Mouse (Mus musculus): ENCODE results near the gene Clec16a. TPM values are rescaled to one million over a fixed set of nuclear protein-coding genes. Genes with fewer than 3 reads are reported as not detected.
A peak's percentile ranks its signal among the peaks of the same experiment; 100 is the strongest.

Clec16a gene
- polyA plus RNA-seq, 1 experiment = 25.2 TPM

DNA sequence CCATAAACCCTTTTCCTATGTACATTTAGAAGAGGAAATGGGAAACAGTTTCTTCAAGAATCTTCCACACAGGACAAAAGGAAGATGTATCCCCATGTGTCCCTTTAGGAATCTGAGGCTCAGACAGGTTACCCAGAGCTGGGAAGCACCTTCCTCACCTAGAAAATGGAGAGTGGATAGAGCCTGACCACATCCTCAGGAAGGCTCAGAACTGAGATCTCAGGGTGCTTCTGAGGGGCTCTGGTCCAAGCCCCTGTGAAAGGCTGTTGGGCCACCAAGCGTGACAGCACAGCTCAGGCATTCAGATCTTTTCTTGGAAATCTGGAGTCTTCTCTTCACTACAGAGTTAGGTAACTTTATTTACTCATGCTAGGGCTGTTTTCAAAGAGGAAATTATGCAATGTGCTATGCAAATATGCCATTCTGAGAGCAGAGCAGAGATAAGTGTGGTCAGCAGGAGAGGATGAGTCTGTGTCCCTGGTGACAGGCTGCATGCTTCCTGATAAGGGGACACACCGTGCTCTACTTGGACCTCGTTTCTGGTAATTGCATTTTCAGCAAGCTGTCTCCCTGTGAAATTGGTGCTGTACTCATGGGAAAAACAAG is 131.4 kb downstream of the Clec16a start:
- Histone ChIP-seq H3K27ac (ENCODE audit: control insufficient read depth, insufficient read depth, low read length) (0 out of 2 replicates have a peak overlapping the region, but pooled peaks have one; percentile 28), H3K4me3 (ENCODE audit: control insufficient read depth, insufficient read depth, low read length) (no peak overlapping the region)

GRCm38 (mm10) chr16:10682521-10682920 is 137.4 kb downstream of the Clec16a start:
- no peak for TF ChIP-seq POLR2A (IDR thresholded peaks at IDR 0.05; ENCODE audit: control insufficient read depth, extremely low read depth, insufficient read depth, low read length, poor library complexity)
- no peak for TF ChIP-seq CTCF (IDR thresholded peaks at IDR 0.05; ENCODE audit: borderline replicate concordance, control insufficient read depth, extremely low read depth, insufficient read depth, low read length, poor library complexity)
- H3K4me3 ChIP-seq (ENCODE audit: control insufficient read depth, insufficient read depth, low read length) = peak overlapping the region; percentile 37
- no peak for DNase-seq
- no peaks in the 10 kb centered on the region for H3K27me3 ChIP-seq (ENCODE audit: control insufficient read depth, insufficient read depth, low read length)
- no peaks in the 10 kb centered on the region for H3K36me3 ChIP-seq (ENCODE audit: control insufficient read depth, insufficient read depth, low read length)
- 47% methylated on average over 2 of the region's 2 CpGs for WGBS
- H3K27ac ChIP-seq (ENCODE audit: control insufficient read depth, insufficient read depth, low read length) = peak overlapping the region; percentile 95
- peaks cover 60% of the 10 kb centered on the region for H3K4me1 ChIP-seq (replicated peaks; ENCODE audit: control insufficient read depth, insufficient read depth, low read length)

More for the DNA sequence above, 131.4 kb downstream of the Clec16a start:
- H3K36me3 ChIP-seq (ENCODE audit: control insufficient read depth, insufficient read depth, low read length) = no peaks in the 10 kb centered on the region
- TF ChIP-seq CTCF (IDR thresholded peaks at IDR 0.05; ENCODE audit: borderline replicate concordance, control insufficient read depth, extremely low read depth, insufficient read depth, low read length, poor library complexity) (no peak), POLR2A (IDR thresholded peaks at IDR 0.05; ENCODE audit: control insufficient read depth, extremely low read depth, insufficient read depth, low read length, poor library complexity) (no peak)
- H3K4me1 ChIP-seq (replicated peaks; ENCODE audit: control insufficient read depth, insufficient read depth, low read length) = peaks cover 61% of the 10 kb centered on the region
- no peak for DNase-seq
- WGBS = 36% methylated on average over 3 of the region's 3 CpGs
- H3K27me3 ChIP-seq (ENCODE audit: control insufficient read depth, insufficient read depth, low read length) = no peaks in the 10 kb centered on the region

GRCm38 (mm10) chr16:10683193-10684000 is 138.3 kb downstream of the Clec16a start:
- Histone ChIP-seq H3K4me3 (ENCODE audit: control insufficient read depth, insufficient read depth, low read length) (peak overlapping the region; percentile 37), H3K27ac (ENCODE audit: control insufficient read depth, insufficient read depth, low read length) (peak overlapping the region; percentile 95), H3K4me1 (replicated peaks; ENCODE audit: control insufficient read depth, insufficient read depth, low read length) (peaks cover 63% of the 10 kb centered on the region), H3K36me3 (ENCODE audit: control insufficient read depth, insufficient read depth, low read length) (no peaks in the 10 kb centered on the region), H3K27me3 (ENCODE audit: control insufficient read depth, insufficient read depth, low read length) (no peaks in the 10 kb centered on the region)
- DNase-seq = peak; percentile 71
- TF ChIP-seq CTCF (IDR thresholded peaks at IDR 0.05; ENCODE audit: borderline replicate concordance, control insufficient read depth, extremely low read depth, insufficient read depth, low read length, poor library complexity) = no peak
- peak; percentile 50; the same call in 1 of the 2 replicates for TF ChIP-seq POLR2A (IDR thresholded peaks at IDR 0.05; ENCODE audit: control insufficient read depth, extremely low read depth, insufficient read depth, low read length, poor library complexity)
- WGBS = 6% methylated on average over 8 of the region's 8 CpGs

DNA sequence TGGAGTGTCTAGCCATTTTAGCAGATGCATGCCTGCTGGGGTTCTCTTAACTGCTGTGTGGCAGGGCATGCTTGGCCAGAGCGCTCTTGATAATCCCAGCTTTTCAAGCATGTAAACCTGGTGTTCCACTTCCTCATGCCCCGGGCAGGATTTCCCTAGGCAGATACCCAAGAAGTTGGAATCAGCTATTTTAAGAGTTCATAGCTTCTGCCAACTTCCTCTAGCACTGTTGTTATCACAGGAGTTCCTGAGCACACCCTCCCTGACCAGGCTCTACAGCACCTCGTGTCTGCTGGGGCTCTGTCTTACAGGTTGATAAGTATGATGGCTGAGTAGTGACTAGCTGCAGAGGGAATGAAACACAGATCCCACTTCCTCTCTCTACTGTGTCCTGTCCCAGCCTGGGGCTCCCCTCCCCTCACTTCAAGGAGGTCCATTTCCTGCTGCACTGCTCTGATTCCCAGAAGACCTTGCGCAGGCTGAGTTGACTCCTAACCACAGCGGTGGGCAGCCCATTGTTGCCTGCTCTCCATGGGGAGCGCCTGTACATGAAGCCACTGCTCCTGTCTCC is 144.7 kb downstream of the Clec16a start:
- H3K27ac ChIP-seq (ENCODE audit: control insufficient read depth, insufficient read depth, low read length) = peak overlapping the region; percentile 77
- no peaks in the 10 kb centered on the region for H3K27me3 ChIP-seq (ENCODE audit: control insufficient read depth, insufficient read depth, low read length)
- H3K4me1 ChIP-seq (replicated peaks; ENCODE audit: control insufficient read depth, insufficient read depth, low read length) = peaks cover 54% of the 10 kb centered on the region
- 17% methylated on average over 6 of the region's 6 CpGs for WGBS
- TF ChIP-seq CTCF (IDR thresholded peaks at IDR 0.05; ENCODE audit: borderline replicate concordance, control insufficient read depth, extremely low read depth, insufficient read depth, low read length, poor library complexity) (no peak), POLR2A (IDR thresholded peaks at IDR 0.05; ENCODE audit: control insufficient read depth, extremely low read depth, insufficient read depth, low read length, poor library complexity) (peak; percentile 61; the same call in 1 of the 2 replicates)
- no peaks in the 10 kb centered on the region for H3K36me3 ChIP-seq (ENCODE audit: control insufficient read depth, insufficient read depth, low read length)
- DNase-seq = peak; percentile 84
- H3K4me3 ChIP-seq (ENCODE audit: control insufficient read depth, insufficient read depth, low read length) = no peak overlapping the region

- Histone ChIP-seq H3K27me3 (ENCODE audit: control insufficient read depth, insufficient read depth, low read length) (no peaks in the 10 kb centered on the region), H3K27ac (ENCODE audit: control insufficient read depth, insufficient read depth, low read length) (peak overlapping the region; percentile 77), H3K4me3 (ENCODE audit: control insufficient read depth, insufficient read depth, low read length) (no peak overlapping the region), H3K36me3 (ENCODE audit: control insufficient read depth, insufficient read depth, low read length) (no peaks in the 10 kb centered on the region), H3K4me1 (replicated peaks; ENCODE audit: control insufficient read depth, insufficient read depth, low read length) (peaks cover 51% of the 10 kb centered on the region)
- TF ChIP-seq POLR2A (IDR thresholded peaks at IDR 0.05; ENCODE audit: control insufficient read depth, extremely low read depth, insufficient read depth, low read length, poor library complexity) (no peak), CTCF (IDR thresholded peaks at IDR 0.05; ENCODE audit: borderline replicate concordance, control insufficient read depth, extremely low read depth, insufficient read depth, low read length, poor library complexity) (no peak)
- DNase-seq = no peak
- 31% methylated on average over 3 of the region's 3 CpGs for WGBS
These were observed 145.3 kb downstream of the Clec16a start for GRCm38 (mm10) chr16:10690442-10690841.

- no peak for DNase-seq
- H3K27ac ChIP-seq (ENCODE audit: control insufficient read depth, insufficient read depth, low read length) = peak overlapping the region; percentile 32; the same call in 1 of the 2 replicates
- H3K36me3 ChIP-seq (ENCODE audit: control insufficient read depth, insufficient read depth, low read length) = no peaks in the 10 kb centered on the region
- H3K27me3 ChIP-seq (ENCODE audit: control insufficient read depth, insufficient read depth, low read length) = no peaks in the 10 kb centered on the region
- 90% methylated on average over 5 of the region's 5 CpGs for WGBS
- H3K4me1 ChIP-seq (replicated peaks; ENCODE audit: control insufficient read depth, insufficient read depth, low read length) = peaks cover 56% of the 10 kb centered on the region
- TF ChIP-seq POLR2A (IDR thresholded peaks at IDR 0.05; ENCODE audit: control insufficient read depth, extremely low read depth, insufficient read depth, low read length, poor library complexity) (no peak), CTCF (IDR thresholded peaks at IDR 0.05; ENCODE audit: borderline replicate concordance, control insufficient read depth, extremely low read depth, insufficient read depth, low read length, poor library complexity) (no peak)
- H3K4me3 ChIP-seq (ENCODE audit: control insufficient read depth, insufficient read depth, low read length) = no peak overlapping the region
These were observed 146.6 kb downstream of the Clec16a start for GRCm38 (mm10) chr16:10691705-10692104.
